ENCODE assay signal across 9 mouse cellular contexts in genomic region chr1:39086273-39086672, GRCm38 (mm10).
DNase-seq lines count a peak whose midpoint lies in the region; ATAC-seq lines count a peak whose summit lies in the region.
"Had no signal": no experiment of that assay in that cellular context is flagged by ENCODE, and none has a peak within 500 bp of the region (broad histone marks: within the 10 kb centered on the region; RNA-seq: fewer than 3 reads in every experiment).

No protein-coding gene starts in this region.

- no peak for DNase-seq in frontal cortex, postnatal 25 days (ENCODE audit: low spot score in 2 of 2)
- peak; percentile 31 for DNase-seq in heart, postnatal 25 days (ENCODE audit: low spot score)
- peak; percentile 57 for DNase-seq in right cerebral cortex, postnatal 14 days
- no peak for DNase-seq in thymus, postnatal 25 days
- no peak for DNase-seq in hindbrain, embryonic 11.5 days (ENCODE audit: low spot score)
- DNase-seq: liver, embryonic 13.5 days had no signal

- no peak overlapping the region for H3K9ac ChIP-seq in midbrain, embryonic 16.5 days (ENCODE audit: low read depth, low read length)
- H3K9ac ChIP-seq in midbrain, embryonic 13.5 days (replicated peaks), result no peak overlapping the region
- no peak overlapping the region for H3K9ac ChIP-seq in hindbrain, embryonic 11.5 days (ENCODE audit: low read depth, low read length)
- H3K9ac ChIP-seq: liver, embryonic 13.5 days had no signal

- H3K36me3 ChIP-seq in midbrain, embryonic 16.5 days (ENCODE audit: control insufficient read depth, insufficient read depth, low read length), result no peaks in the 10 kb centered on the region
- H3K36me3 ChIP-seq in midbrain, embryonic 13.5 days, result no peaks in the 10 kb centered on the region
- H3K36me3 ChIP-seq in hindbrain, embryonic 11.5 days (ENCODE audit: control insufficient read depth, insufficient read depth, low read length), result no peaks in the 10 kb centered on the region
- H3K36me3 ChIP-seq: liver, embryonic 13.5 days had no signal

- no peak overlapping the region for H3K4me2 ChIP-seq in midbrain, embryonic 16.5 days (ENCODE audit: low read length)
- no peak overlapping the region for H3K4me2 ChIP-seq in midbrain, embryonic 13.5 days (replicated peaks)
- no peak overlapping the region for H3K4me2 ChIP-seq in hindbrain, embryonic 11.5 days (replicated peaks; ENCODE audit: low read depth, low read length)
- H3K4me2 ChIP-seq: liver, embryonic 13.5 days had no signal

- ATAC-seq in frontal cortex, adult (ENCODE audit: low TSS enrichment), result peak; percentile 54
- ATAC-seq in midbrain, embryonic 16.5 days, result peak; percentile 58; the same call in 1 of the 2 replicates
- no peak for ATAC-seq in midbrain, embryonic 13.5 days
- no peak for ATAC-seq in hindbrain, embryonic 11.5 days (ENCODE audit: low FRiP score)

- no peak overlapping the region for H3K27ac ChIP-seq in midbrain, embryonic 16.5 days (ENCODE audit: low read length)
- H3K27ac ChIP-seq in midbrain, embryonic 13.5 days, result no peak overlapping the region
- H3K27ac ChIP-seq in hindbrain, embryonic 11.5 days (ENCODE audit: low read depth, low read length), result no peak overlapping the region
- H3K27ac ChIP-seq: liver, embryonic 13.5 days had no signal

- H3K4me3 ChIP-seq in midbrain, embryonic 16.5 days (ENCODE audit: low read depth, low read length), result no peak overlapping the region
- H3K4me3 ChIP-seq in midbrain, embryonic 13.5 days (replicated peaks), result no peak overlapping the region
- H3K4me3 ChIP-seq in hindbrain, embryonic 11.5 days (ENCODE audit: low read depth, low read length), result no peak overlapping the region
- H3K4me3 ChIP-seq: liver, embryonic 13.5 days had no signal

- intact Hi-C loops in heart, postnatal 25 days (cut with DNase I), result no loop called here

- 62% methylated on average over 11 of the region's 11 CpGs for WGBS in midbrain, embryonic 16.5 days
- WGBS in midbrain, embryonic 13.5 days, result 83% methylated on average over 11 of the region's 11 CpGs
- WGBS in hindbrain, embryonic 11.5 days, result 89% methylated on average over 11 of the region's 11 CpGs

- H3K9me3 ChIP-seq in midbrain, embryonic 16.5 days (replicated peaks; ENCODE audit: control insufficient read depth, low read length, poor library complexity, severe bottlenecking), result no peaks in the 10 kb centered on the region
- H3K9me3 ChIP-seq in midbrain, embryonic 13.5 days, result no peaks in the 10 kb centered on the region
- H3K9me3 ChIP-seq in hindbrain, embryonic 11.5 days (ENCODE audit: control insufficient read depth, low read length), result no peaks in the 10 kb centered on the region

- H3K27me3 ChIP-seq in midbrain, embryonic 16.5 days (ENCODE audit: control insufficient read depth, insufficient read depth, low read depth, low read length), result no peaks in the 10 kb centered on the region
- H3K27me3 ChIP-seq in midbrain, embryonic 13.5 days, result no peaks in the 10 kb centered on the region
- no peaks in the 10 kb centered on the region for H3K27me3 ChIP-seq in hindbrain, embryonic 11.5 days (ENCODE audit: control insufficient read depth, insufficient read depth, low read length)
- H3K27me3 ChIP-seq: liver, embryonic 13.5 days had no signal

- no peaks in the 10 kb centered on the region for H3K4me1 ChIP-seq in midbrain, embryonic 16.5 days (ENCODE audit: control insufficient read depth, insufficient read depth, low read length)
- H3K4me1 ChIP-seq in midbrain, embryonic 13.5 days (replicated peaks), result no peaks in the 10 kb centered on the region
- no peaks in the 10 kb centered on the region for H3K4me1 ChIP-seq in hindbrain, embryonic 11.5 days (replicated peaks; ENCODE audit: control insufficient read depth, insufficient read depth, low read length)
- H3K4me1 ChIP-seq: liver, embryonic 13.5 days had no signal

Comparison
In these comparisons a context has a peak if more than half of its experiments do, and no peak if none do; other contexts are left out.
1. ATAC-seq: peak in frontal cortex, adult (single experiment) and midbrain, embryonic 16.5 days (single experiment); none in midbrain, embryonic 13.5 days (single experiment) and hindbrain, embryonic 11.5 days (single experiment).
2. DNase-seq: peak in heart, postnatal 25 days (single experiment) and right cerebral cortex, postnatal 14 days (single experiment); none in frontal cortex, postnatal 25 days (0 of 2), thymus, postnatal 25 days (single experiment) and hindbrain, embryonic 11.5 days (single experiment).